Mouse (Mus musculus) urinary bladder, postnatal 36 days (tissue): Measurements from ENCODE around the gene Abhd12.
"Not testable (repeated sequence)": the region's sequence is repeated elsewhere in the genome, so short reads cannot be mapped to it uniquely, and the experiment has no call there.

Source experiments
- DNase-seq, 2 experiments: peaks; one replicate each; pipeline ENCODE4 v3.0.0; 2022; ENCODE audit warnings: low spot score in 2 of 2, mixed read lengths in 1 of 2

The Abhd12 gene

DNA sequence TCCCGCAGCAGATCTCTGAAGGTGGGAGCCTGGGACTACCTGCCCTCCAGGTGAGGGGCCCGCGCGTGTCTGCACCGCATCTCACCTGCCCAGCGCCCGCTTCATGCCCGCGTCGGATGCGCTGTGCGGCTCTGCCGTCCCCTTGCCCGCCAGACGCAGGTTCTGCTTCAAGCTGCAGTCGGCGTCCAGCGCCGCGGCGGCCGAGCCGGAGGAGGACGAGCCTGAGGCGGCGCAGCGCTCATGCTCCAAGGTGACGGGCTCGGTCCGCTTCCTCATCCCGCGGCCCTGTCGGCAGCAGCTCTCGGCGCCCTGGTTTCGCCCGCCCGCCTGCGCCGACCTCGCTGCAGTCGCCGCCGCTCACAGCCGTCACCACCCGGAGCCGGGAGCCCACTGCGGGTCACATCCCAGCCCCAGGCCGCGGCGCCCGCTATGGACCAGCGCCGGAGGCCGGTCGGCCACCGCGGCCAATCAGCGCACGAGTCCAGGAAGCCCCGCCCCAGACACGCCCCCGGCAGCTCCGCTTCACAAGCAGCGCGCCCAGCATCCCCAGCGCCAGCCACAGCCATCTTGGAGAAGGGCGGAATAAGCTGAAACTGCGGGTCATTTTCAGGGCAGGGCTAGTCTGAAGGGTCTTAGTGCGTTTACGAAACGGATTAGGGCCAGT lies at the start of gene Abhd12:
Gene Abhd12 (minus strand): TSS at position 470 of the 664 bp plus-strand sequence.
- DNase-seq, result peak; percentile 97 to 99

DNA sequence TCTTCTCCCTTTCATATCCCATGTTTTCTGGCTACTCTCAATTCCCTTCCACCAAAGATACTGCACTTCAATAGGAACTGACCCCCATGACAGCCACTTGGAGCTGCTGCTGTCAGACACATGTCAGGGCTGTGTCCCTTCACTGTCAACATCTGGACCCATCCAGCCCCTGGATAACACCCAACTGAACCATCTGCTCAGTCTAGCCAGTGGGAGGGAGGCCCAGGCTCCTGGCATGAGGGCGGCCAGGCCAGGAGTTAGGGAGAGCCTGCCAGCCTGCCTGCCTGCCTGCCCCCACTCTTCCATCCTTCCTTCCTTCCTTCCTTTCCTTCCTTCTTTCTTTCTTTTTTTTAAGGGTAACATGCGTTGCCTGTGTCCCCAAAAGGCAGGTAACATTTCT lies 46.7 kb upstream of the Abhd12 start:
- DNase-seq, result no peak

DNA sequence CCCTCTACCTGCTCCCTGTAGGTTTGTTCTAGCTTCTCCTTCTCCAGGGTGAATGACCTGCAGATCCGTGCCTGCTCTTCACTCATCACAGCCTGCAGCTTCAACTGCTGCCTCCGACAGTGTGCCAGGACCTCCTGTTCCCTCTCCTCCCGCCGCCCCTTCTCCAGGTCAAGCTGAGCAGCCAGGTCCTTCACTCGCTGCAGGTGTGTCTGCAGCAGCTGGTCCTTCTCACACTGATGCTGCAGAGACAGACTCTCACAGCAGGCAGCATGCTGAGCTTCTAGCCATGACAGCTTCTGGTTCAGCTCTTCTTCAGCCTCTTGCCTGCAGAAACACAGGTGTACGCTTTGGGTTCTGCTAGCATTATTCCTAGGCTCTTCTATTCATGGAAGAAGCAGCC lies 45.5 kb upstream of the Abhd12 start:
- DNase-seq, result no peak

DNA sequence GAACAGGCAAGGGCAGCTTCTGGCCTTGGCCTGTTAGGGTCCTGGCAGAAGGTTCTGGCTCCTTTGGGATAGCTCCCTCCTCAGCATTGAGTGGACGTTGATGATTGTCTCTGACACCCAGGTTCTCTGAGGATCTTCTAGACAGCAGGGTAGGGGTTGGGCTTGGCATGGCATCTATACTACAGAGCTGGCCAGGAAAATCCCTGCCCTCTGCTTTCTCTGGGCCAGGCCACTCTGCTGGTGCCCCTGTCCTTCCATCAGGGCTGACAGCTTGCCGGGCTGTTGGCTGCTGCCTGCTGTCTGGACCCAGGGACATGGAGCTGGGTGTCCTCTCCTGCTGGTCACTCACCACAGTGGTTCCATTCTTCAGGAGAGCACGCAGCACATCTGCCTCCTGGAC lies 45.1 kb upstream of the Abhd12 start:
- no peak for DNase-seq

DNA sequence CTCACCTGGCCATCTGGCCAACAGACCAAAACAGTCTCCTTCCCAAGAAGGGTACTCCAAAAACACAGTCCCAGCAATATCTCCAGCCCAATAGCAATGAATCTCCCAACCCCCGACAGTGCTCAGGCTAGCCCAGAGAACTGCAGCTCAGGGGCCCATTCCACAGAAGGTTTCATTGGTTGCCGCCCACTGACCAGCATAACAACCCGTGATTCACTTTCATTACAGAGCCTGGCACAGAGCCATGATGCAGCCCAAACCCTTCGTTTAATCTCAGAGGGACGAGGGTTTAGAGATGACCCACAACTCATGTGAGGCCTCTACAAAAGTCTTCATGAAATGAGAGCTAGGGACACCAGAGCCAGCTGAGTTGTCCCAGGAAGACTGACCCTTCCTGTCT lies 44.2 kb upstream of the Abhd12 start:
- DNase-seq, result no peak

DNA sequence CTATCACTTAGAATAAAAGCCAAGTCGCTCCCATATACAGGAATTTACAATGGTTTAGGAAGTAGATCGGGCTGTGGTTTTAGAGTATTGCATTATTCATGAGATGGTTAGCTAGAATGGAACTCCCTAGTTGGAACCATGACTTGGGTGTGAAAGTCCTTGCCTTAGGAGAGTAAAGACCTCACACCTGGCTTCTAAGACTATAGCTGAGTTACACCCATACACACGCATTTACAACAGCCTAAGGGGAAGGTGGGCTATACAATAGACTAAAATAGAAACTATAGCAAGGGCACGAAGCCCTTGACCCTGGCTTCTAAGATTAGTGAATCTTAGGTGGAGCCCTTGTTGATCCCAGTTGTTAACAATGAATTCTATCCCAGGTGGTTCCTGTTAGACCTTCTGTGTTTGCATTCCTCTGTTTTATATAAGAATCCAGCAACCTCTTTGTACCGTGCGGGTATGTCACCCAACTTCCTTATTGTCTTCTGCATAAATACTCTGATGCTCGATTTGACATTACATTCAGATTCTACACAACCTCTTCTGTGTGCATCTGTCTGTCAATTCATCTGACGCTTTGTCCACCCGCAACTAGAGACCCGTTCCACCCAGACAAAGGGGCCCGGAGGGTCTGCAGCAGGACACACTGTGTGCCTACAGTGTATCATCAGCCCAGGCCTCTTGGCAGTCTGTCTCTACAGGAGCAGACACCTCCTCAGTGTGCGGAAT lies 43.5 kb upstream of the Abhd12 start:
- DNase-seq, result not testable (repeated sequence)

DNA sequence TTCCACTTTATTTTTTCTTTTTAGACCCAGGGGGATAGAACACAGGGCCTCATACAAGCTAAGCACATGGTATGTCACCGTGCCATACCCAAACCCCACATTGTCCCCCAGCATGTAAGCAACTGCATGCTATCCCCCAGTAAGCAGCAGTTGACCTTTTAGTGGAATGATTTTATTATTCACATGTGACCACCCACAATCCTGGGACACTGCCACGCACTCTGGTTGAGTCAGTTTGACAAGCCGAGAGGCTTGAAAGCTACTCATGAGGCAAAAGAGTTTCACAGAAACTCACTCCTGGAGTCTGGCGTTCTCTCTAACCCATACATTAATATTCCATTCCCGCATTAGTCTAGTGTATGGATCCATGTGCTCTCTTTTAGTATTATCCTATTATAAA lies 42.8 kb upstream of the Abhd12 start:
- not testable (repeated sequence) for DNase-seq

DNA sequence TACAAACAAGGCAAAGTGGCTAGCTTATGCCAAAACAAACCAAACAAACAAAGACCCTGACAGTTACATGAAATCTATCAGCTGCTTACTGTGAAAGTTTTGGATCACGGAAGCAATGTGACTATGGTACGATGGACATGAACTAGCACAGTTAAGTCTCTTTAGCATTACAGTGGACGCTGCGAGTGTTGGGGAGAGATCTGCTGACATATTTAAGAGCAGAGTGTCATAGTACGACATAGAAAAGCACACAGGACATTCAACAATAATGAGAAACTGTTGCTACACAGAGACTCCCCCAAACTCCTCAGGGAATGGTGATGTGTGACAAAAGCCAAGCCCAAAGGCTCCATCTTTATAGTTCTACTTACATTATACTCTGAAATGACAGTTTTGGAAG lies 39.5 kb upstream of the Abhd12 start:
- no peak for DNase-seq

DNA sequence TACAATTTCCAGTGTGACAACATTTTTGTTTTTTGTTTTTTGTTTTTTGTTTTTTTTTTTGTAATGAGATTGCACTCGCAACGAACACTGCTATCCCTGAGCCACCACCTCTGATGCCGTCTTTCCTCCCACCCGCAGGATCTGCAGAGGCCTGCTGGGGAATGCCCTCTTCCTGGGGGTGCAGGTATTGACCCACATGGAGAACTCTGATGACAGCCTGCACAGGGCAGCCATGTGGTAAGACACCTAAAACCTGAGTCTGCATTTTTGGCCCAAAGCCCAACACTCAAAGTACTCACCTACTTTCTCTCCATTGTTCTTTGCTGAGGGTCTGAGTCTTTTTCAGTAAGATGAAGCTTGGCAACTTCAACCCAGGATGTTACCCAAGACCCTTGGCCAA lies 30.1 kb upstream of the Abhd12 start:
- no peak for DNase-seq

DNA sequence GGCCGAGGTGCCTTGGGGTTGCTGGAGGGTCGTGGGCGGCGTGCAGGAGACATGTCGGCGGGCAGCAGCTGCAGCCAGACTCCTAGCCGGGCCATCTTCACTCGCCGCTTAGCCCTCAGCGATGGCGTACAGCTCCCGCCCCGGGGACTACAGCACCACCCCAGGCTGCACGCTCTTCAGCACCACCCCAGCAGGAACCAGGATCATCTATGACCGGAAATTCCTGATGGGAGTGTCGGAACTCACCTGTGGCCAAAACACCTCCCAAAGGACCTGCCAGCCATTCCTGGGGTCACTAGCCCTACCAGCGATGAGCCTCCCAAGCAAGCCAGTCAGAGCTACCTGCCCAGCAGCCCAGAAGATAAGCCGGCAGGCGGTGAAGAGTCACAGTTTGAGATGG lies 28.9 kb upstream of the Abhd12 start:
- DNase-seq, result no peak

DNA sequence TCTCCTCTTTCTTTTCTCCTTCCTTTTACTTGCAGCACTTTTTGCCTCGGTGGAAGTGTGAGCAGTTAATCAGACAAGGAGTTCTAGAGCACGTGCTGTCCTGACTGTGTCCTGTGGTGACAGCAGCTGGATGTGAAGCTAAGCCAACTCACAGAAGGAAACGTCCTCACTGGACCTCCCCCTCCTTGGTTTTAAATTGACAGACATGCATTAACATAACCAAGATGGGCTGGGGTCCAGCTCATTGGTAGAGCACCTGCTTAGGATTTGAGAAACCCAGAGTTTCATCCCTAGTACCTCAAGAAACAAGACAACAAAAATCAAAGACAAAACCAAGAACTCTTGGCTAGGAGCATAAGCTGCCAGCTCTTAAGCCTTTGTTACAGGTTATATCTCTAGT lies 26.3 kb upstream of the Abhd12 start:
- DNase-seq, result no peak

DNA sequence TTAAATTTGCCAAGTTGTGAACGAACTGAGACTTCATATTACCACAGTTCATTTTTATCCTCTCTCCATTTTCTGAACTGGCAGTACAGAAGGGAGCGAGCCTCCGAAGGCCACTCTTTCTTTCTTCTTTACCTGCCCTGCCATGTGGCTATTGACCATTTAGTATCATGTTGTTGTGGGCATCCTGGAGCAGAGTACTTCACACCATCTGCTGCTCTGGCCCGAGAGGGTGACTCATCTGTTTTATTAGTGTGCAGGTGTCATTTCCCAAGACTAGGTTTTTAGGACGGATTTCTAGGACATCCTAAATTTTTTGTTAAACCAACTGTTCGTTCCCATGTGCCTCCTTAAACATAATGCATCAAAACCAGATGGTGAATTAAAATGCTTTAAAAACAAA lies 24.6 kb upstream of the Abhd12 start:
- DNase-seq, result no peak

DNA sequence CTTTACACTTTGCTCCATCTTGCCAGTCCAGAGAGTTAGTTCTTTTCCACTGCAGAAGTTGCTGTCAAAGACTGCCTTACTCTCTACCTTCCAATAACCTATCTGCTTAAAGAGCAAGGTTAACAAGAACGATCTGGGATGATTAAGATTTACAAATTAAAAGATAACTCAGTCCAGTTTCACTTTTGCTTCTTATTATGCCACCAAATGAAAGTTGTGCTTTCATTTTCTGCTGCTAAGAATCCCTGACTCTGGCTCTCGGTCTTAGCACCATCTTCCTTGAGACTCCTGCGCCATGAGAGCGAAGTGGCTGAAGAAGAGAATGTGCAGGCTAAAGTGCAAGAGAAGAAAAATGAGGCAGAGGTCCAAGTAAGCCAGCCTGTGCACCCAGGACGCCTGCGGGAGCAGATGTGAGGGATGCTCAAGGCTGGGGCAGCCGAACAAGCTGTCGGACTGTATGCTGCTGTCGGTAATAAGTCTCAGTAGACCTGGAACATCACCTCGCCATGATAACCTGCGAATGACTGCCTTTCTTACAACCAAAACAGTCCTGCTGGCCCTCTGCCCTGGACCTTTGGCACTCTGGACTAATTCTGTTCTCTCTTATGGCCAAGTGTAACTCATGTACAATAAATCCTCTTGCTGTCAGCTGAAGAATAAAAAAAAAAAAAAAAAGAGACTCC lies 22.6 kb upstream of the Abhd12 start:
- peak in 1 of 2 experiments; percentile 47 for DNase-seq

DNA sequence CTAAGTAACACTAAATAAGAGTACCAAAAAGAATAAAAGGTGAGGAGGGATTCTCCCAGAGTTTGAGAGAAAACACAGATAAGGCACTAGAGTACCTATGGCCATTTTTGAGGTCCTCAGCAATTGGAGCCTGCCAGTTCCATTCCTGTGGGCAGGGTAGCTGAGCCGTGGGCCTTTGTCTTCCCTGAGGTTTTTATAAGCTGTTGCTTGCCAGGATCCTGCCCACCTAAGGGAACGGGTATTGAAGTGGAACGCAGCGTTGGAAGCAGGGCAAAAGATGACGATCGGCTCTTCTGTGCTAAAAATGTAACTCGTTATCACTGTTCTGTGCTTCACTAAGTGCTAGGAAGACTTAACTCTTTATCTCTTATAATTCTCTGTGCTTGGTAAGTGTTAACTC lies 19.0 kb upstream of the Abhd12 start:
- DNase-seq, result no peak

DNA sequence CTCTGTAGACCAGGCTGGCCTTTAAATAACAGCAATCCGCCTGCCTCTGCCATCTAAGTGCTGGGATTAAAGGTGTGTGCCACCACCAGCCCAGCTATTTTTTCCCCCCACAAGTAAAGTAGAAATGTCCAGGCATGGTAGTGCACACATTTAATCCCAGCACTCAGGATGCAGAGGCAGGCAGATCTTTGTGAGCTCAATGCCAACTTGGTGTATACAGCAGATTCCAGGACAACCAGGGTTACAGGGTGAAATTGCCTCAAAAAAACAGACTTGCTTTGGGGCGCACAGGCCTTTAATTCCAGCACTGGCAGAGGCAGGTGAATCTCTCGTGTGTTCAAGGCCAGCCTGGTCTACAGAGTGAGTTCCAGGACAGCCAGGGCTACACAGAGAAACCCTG lies 18.5 kb upstream of the Abhd12 start:
- no peak for DNase-seq

DNA sequence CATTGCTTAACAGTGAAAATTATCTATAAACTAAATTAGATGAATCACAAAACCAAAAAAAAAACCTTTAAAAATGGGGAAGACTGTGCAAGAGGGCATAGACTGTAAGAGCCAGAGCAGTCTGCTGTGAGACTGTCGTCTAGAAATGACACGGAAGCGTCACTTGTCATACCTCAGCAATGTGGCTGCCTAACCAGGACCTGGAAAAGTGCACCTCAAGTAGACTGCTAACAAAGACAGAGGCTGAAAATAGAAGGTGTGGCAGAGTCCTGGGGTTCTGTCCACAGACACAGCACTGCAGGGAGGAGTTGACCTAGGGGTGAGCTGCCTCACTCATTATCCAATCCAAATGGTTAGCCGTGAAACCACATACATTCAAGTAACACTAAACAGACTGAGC lies 17.6 kb upstream of the Abhd12 start:
- DNase-seq, result no peak

DNA sequence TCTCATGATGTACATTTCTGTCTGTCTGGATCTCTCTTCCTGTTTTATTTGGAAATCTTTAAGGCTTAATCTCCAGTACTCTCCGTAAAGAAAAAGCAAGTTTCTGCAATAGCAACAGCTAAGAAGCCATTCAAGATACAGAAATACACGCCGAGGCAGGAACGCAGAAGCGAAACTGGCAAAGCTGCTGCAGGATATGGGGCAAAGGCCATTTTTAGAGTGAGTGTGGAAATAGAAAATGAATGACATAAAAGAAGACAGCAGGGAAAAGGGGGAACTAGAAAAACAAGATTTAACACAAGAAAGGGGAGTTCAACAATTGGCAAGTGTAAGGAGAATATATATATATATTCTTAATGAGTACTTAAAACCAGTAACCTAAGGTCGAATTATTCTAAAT lies 17.2 kb upstream of the Abhd12 start:
- peak in 1 of 2 experiments; percentile 46 for DNase-seq

DNA sequence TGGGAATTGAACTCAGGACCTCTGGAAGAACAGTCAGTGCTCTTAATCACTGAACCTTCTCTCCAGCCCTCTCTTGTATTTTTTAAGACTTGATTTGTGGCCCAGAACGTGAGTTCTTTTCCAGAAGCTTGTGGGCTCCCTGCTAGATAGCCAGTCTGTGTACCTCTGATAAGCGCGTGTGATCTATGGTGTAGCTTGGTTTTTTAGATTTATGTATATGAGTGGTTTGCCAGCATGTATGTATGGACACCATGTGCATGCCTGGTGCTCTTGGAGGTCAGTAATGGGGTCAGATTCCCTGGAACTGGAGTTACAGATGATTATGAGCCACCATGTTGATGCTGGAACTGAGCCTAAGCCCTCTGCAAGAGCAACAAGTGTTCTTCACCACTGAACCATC lies 16.0 kb upstream of the Abhd12 start:
- no peak for DNase-seq

DNA sequence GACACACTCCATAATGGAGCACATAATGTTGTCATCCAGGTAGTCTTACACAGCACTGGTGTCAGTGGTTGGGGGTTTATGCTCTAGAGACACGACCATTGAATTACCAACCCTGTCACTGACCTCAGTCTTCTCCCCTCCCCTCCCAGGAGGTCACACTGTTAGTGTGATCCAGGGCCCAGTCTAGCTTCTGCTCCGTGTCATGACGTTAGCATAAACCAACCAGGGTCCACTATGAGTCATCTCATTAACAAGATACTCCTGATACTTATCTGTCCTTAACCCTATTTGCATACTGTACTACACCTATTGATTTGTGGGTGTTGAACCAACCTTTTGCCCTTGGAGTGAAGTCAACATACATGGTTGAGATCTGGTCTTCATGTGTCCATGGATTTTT lies 14.2 kb upstream of the Abhd12 start:
- no peak for DNase-seq

DNA sequence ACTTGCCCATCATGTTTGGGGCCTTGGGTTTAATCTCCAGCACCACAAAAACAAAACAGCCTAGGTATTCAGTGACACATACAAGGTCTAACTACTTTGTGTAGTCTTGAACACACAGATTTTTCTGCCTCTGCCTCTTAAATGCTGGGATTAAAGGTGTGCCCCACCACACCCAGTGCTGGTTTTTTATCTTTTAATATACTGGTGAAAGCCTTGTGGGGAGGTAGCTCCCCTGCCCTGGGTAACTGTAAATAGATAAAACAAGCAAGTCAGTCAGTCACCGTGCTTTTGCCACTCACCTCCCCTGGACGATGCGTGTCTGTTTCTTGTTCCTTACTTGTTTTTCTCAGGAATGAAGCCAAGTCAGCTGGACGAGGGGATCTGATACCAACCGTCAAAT lies 11.2 kb upstream of the Abhd12 start:
- DNase-seq, result no peak

DNA sequence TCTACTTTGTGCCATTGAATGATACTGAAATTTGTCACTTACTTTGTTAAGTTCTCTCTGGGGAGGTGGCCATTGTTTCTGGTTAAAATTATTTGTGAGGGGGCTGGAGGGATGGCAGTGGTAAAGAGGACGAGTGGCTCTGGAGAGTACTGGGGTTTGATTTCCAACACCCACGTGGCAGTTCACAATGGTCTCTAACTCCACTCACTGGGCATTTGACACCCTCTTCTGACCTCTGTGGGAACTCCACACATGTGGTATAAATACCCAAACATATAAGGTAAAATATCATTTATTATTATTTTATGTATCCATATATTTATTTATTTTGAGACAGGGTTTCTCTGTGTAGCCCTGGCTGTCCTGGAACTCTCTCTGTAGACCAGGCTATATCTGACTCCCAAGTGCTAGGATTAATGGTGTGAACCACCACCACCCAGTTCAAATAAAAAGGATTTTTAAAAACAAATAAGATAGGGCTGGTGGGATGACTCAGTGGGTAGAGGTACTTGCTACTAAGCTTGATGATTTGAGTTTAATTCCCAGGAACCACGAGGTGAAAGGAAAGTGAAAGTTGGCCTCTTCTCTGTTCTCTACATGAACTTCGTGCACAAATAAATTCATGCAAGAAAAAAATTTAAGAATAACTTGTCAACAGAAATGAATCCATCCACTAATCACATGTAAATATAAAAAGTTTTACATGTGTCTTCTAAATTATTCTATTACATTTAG lies 10.4 kb upstream of the Abhd12 start:
- DNase-seq, result no peak

DNA sequence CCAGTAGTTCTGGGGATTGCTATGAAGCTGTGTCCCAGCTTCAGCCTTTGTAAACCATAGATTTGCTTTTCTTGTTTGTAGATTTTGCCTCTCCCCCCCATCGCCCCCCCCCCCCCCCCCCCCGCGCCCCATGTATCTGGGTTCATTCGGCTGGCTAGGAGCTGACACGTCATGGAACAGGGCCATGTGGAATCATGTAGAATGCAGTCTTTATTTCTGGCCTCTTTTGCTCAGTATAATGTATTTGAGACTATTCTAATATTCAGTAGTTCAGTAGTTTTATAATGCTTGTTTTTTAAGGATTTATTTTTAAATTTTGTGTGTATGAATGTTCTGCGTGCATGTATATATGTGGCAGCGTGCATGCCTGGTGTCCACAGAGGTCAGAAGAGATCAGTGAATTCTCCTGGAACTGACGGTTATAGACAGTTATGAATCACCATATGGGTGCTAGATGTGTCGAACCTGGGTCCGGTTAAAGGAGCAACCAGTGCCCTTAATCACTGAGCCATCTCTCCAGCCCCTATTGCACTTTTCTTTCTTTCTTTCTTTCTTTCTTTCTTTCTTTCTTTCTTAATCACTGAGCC lies 5.8 kb upstream of the Abhd12 start:
- DNase-seq, result no peak
